Mouse (Mus musculus) midbrain, embryonic 13.5 days (tissue): Measurements from ENCODE around the gene Lrrc8b. TPM values are rescaled to one million over a fixed set of nuclear protein-coding genes. Genes with fewer than 3 reads are reported as not detected.

Source experiments
- ATAC-seq: fragments of 200-750 bp; cut with Nextera tagmentation; 2 replicates; pipeline ENCODE4 v1.8.0; 2017; ENCODE audit warnings: mild to moderate bottlenecking, moderate TSS enrichment, moderate library complexity
- H3K27ac ChIP-seq: fragments of 300-500 bp; sonication (generic); 2 replicates; pipeline ENCODE4 v1.5.1; 2015; ENCODE audit warnings: inconsistent platforms, mild to moderate bottlenecking, moderate library complexity
- H3K27me3 ChIP-seq: fragments of 300-500 bp; sonication (generic); 2 replicates; pipeline ENCODE4 v1.6.1; 2015; ENCODE audit warnings: mild to moderate bottlenecking, inconsistent platforms
- H3K36me3 ChIP-seq: fragments of 300-500 bp; sonication (generic); 2 replicates; pipeline ENCODE4 v1.6.1; 2015; ENCODE audit warnings: mild to moderate bottlenecking, inconsistent platforms
- H3K4me1 ChIP-seq: fragments of 300-500 bp; sonication (generic); replicated peaks from 2 replicates; pipeline ENCODE4 v1.6.1; 2015; ENCODE audit warnings: inconsistent platforms
- H3K4me2 ChIP-seq: fragments of 300-500 bp; sonication (generic); replicated peaks from 2 replicates; pipeline ENCODE4 v1.6.1; 2015; ENCODE audit warnings: moderate library complexity, mild to moderate bottlenecking, inconsistent platforms
- H3K4me3 ChIP-seq: fragments of 300-500 bp; sonication (generic); replicated peaks from 2 replicates; pipeline ENCODE4 v1.5.1; 2015; ENCODE audit warnings: mild to moderate bottlenecking, inconsistent platforms
- H3K9ac ChIP-seq: fragments of 300-500 bp; sonication (generic); replicated peaks from 2 replicates; pipeline ENCODE4 v1.6.1; 2015; ENCODE audit warnings: mild to moderate bottlenecking, inconsistent platforms
- H3K9me3 ChIP-seq: fragments of 300-500 bp; sonication (generic); 2 replicates; pipeline ENCODE4 v1.6.1; 2016; ENCODE audit warnings: mild to moderate bottlenecking, inconsistent platforms
- WGBS: fragments of 180-500 bp; shearing (Covaris S2); methylation state at CpG from one replicate; pipeline ENCODE4 v1.1.7; 2015; 5-methylcytosine and 5-hydroxymethylcytosine counted together
- polyA plus RNA-seq: library from polyadenylated mRNA; unstranded; fragments of >200 nt; fragmentation: Nextera tagmentation; extraction: Ambion mirVana; gene quantifications from 2 replicates; pipeline ENCODE4 v1.2.1, GENCODE M21; 2015

Gene Lrrc8b
- polyA plus RNA-seq, 1 experiment from 2014 or later, result 11.3 TPM

- no peak overlapping the region for H3K4me2 ChIP-seq
- H3K9ac ChIP-seq, result no peak overlapping the region
- H3K27me3 ChIP-seq, result no peaks in the 10 kb centered on the region
- ATAC-seq, result no peak
- peaks cover 3% of the 10 kb centered on the region for H3K9me3 ChIP-seq
- peaks cover 34% of the 10 kb centered on the region for H3K36me3 ChIP-seq
- 71% methylated on average over 7 of the region's 7 CpGs for WGBS
- H3K27ac ChIP-seq, result no peak overlapping the region
- H3K4me1 ChIP-seq, result peaks cover 7% of the 10 kb centered on the region; the same call in 1 of the 2 replicates
- H3K4me3 ChIP-seq, result no peak overlapping the region
These were observed 11.8 kb downstream of the Lrrc8b start for GRCm38 (mm10) chr5:105427326-105427725.

DNA sequence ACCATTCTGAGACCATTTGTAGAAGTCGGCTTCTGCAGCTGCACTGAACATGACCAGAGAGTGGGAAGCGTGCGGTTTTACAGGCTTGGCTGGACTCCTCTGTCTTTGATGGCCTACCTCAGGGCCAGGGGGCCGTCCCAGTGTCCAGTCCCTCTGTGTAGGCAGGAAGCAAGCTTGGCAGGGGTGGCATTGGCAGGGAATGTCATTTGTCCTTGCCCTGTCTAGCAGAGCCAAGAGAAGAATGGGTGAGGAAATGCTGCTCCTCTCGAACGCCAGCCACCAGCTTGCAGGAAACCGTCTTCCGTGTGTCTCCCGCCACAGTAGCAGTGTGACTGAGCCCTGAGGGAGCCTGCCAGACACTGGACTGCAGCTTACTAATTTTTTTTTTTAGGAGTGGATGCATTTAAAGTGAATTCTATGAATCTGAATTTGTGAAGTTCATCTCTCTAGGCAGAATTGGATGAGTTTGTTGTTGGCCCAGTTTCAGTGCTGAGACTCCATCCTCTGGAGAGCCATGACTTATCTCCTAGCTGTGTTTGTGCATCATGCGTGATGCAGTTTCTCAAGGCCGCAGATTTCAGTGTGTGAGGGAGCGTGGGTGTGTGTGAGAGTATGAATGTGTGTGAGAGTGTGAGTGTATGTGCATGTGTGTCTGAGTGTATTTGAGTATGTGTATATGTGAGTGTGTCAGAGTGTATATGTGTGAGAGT, 12.8 kb downstream of the Lrrc8b start:
- Histone ChIP-seq H3K27me3 (no peaks in the 10 kb centered on the region), H3K36me3 (peaks cover 34% of the 10 kb centered on the region), H3K4me1 (peaks cover 7% of the 10 kb centered on the region; the same call in 1 of the 2 replicates), H3K4me2 (no peak overlapping the region), H3K27ac (no peak overlapping the region), H3K9me3 (peaks cover 3% of the 10 kb centered on the region), H3K9ac (no peak overlapping the region), H3K4me3 (no peak overlapping the region)
- ATAC-seq, result no peak
- WGBS, result 82% methylated on average over 12 of the region's 12 CpGs

DNA sequence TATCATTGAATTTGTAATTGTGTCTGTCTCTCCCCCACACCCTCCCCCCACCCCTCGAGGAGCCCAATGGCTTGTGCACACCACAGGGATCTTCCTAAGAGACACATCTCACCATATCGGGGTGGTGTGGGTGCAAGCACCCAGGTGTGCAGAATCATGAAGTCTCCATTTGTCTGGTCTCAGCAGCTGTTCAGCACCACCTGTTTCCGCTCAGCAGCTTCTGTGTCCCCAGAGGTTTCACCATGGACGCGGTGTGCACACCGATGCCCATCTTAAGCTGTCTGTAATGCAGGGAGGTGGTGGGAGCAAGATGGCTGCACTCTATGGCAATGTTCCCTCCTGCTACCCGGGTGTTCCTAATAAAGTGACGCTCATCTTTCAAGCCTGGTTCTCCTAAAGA, 14.6 kb downstream of the Lrrc8b start:
- H3K27me3 ChIP-seq, result no peaks in the 10 kb centered on the region
- no peak overlapping the region for H3K4me3 ChIP-seq
- peaks cover 7% of the 10 kb centered on the region; the same call in 1 of the 2 replicates for H3K4me1 ChIP-seq
- 91% methylated on average over 8 of the region's 8 CpGs for WGBS
- H3K4me2 ChIP-seq, result no peak overlapping the region
- H3K27ac ChIP-seq, result no peak overlapping the region
- H3K9ac ChIP-seq, result no peak overlapping the region
- peaks cover 27% of the 10 kb centered on the region for H3K36me3 ChIP-seq
- no peak for ATAC-seq
- H3K9me3 ChIP-seq, result peaks cover 2% of the 10 kb centered on the region; the same call in 1 of the 2 replicates

GRCm38 (mm10) chr5:105439608-105440007, 24.0 kb downstream of the Lrrc8b start:
- Histone ChIP-seq H3K9me3 (no peaks in the 10 kb centered on the region), H3K27me3 (no peaks in the 10 kb centered on the region), H3K4me3 (no peak overlapping the region), H3K4me1 (no peaks in the 10 kb centered on the region), H3K27ac (no peak overlapping the region), H3K4me2 (no peak overlapping the region), H3K9ac (no peak overlapping the region), H3K36me3 (no peaks in the 10 kb centered on the region)
- WGBS, result 92% methylated on average over 5 of the region's 5 CpGs
- ATAC-seq, result no peak

- Histone ChIP-seq H3K9ac (no peak overlapping the region), H3K27ac (no peak overlapping the region), H3K4me1 (no peaks in the 10 kb centered on the region), H3K4me3 (no peak overlapping the region), H3K4me2 (no peak overlapping the region), H3K27me3 (no peaks in the 10 kb centered on the region), H3K9me3 (no peaks in the 10 kb centered on the region), H3K36me3 (no peaks in the 10 kb centered on the region)
- no peak for ATAC-seq
- 74% methylated on average over 9 of the region's 9 CpGs for WGBS
These were observed 25.5 kb downstream of the Lrrc8b start for GRCm38 (mm10) chr5:105440992-105441535.

GRCm38 (mm10) chr5:105442212-105443000, 26.8 kb downstream of the Lrrc8b start:
- whole genome bisulfite sequencing, result 90% methylated on average over 5 of the region's 5 CpGs
- no peak for ATAC-seq
- no peaks in the 10 kb centered on the region for H3K27me3 ChIP-seq

GRCm38 (mm10) chr5:105443057-105443815, 27.7 kb downstream of the Lrrc8b start:
- Histone ChIP-seq H3K36me3 (no peaks in the 10 kb centered on the region), H3K4me3 (no peak overlapping the region), H3K27me3 (no peaks in the 10 kb centered on the region), H3K9me3 (no peaks in the 10 kb centered on the region), H3K9ac (no peak overlapping the region), H3K4me2 (no peak overlapping the region), H3K4me1 (no peaks in the 10 kb centered on the region), H3K27ac (no peak overlapping the region)
- ATAC-seq, result no peak
- 69% methylated on average over 11 of the region's 11 CpGs for WGBS

More at GRCm38 (mm10) chr5:105442212-105443000, 26.8 kb downstream of the Lrrc8b start:
- H3K4me2 ChIP-seq, result no peak overlapping the region
- no peak overlapping the region for H3K27ac ChIP-seq
- H3K36me3 ChIP-seq, result no peaks in the 10 kb centered on the region
- no peak overlapping the region for H3K4me3 ChIP-seq
- no peaks in the 10 kb centered on the region for H3K9me3 ChIP-seq
- no peaks in the 10 kb centered on the region for H3K4me1 ChIP-seq
- no peak overlapping the region for H3K9ac ChIP-seq

GRCm38 (mm10) chr5:105445686-105446085, 30.1 kb downstream of the Lrrc8b start:
- no peaks in the 10 kb centered on the region for H3K27me3 ChIP-seq
- no peak overlapping the region for H3K9ac ChIP-seq
- WGBS, result 81% methylated on average over 6 of the region's 6 CpGs
- no peak overlapping the region for H3K4me2 ChIP-seq
- H3K4me1 ChIP-seq, result no peaks in the 10 kb centered on the region
- H3K27ac ChIP-seq, result no peak overlapping the region
- H3K36me3 ChIP-seq, result no peaks in the 10 kb centered on the region
- H3K9me3 ChIP-seq, result no peaks in the 10 kb centered on the region
- ATAC-seq, result no peak
- H3K4me3 ChIP-seq, result no peak overlapping the region

DNA sequence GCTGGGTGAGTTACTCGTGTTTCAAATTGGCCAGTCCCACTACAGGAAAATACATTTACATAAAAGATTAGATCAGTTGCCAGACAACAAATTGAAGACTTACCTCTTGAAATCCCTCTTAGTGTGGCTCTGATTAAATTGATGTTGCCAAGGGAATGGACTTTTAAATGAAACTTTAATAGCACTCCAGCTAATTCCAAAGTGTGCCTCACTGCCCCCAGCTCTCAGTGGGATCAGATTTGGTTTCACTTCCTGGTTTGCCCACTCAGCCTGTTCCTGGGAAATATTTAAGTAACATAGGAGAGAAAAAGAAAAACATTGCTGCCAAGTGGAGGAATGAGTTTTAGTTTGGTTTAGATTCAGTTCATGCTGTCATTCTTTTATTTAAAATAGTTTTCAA, 38.5 kb downstream of the Lrrc8b start:
- ATAC-seq, result no peak
- Histone ChIP-seq H3K9me3 (no peaks in the 10 kb centered on the region), H3K27me3 (no peaks in the 10 kb centered on the region), H3K4me1 (0 out of 2 replicates have a peak, but pooled peaks cover 9% of the 10 kb centered on the region), H3K4me3 (no peak overlapping the region), H3K4me2 (no peak overlapping the region), H3K36me3 (no peaks in the 10 kb centered on the region), H3K9ac (no peak overlapping the region), H3K27ac (no peak overlapping the region)
- WGBS, result 35% methylated on average over 1 of the region's 1 CpGs

DNA sequence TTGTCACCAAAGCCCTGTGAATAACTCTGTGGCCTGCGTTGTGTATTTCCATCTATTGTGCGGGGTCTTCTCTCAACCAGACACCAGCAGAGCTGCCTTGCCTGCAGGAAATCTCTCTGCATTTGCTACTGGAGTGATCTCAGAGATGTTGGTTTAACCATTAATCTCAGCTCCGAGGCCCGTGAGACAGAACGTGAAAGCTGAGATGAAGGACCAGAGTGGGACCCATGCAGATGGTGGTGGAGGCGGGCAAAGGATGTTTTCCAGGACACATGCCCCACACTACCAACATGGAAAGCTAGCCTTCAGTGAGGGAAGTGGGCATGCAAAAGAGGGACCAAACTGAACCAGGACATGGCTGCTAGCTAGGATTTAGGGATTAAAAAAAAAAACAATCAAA, 43.5 kb downstream of the Lrrc8b start:
- no peak overlapping the region for H3K4me3 ChIP-seq
- H3K27ac ChIP-seq, result no peak overlapping the region
- H3K27me3 ChIP-seq, result no peaks in the 10 kb centered on the region
- H3K4me2 ChIP-seq, result no peak overlapping the region
- WGBS, result 91% methylated on average over 6 of the region's 6 CpGs
- 0 out of 2 replicates have a peak, but pooled peaks cover 1% of the 10 kb centered on the region for H3K36me3 ChIP-seq
- no peak overlapping the region for H3K9ac ChIP-seq
- no peaks in the 10 kb centered on the region for H3K9me3 ChIP-seq
- no peak for ATAC-seq
- H3K4me1 ChIP-seq, result 0 out of 2 replicates have a peak, but pooled peaks cover 9% of the 10 kb centered on the region

DNA sequence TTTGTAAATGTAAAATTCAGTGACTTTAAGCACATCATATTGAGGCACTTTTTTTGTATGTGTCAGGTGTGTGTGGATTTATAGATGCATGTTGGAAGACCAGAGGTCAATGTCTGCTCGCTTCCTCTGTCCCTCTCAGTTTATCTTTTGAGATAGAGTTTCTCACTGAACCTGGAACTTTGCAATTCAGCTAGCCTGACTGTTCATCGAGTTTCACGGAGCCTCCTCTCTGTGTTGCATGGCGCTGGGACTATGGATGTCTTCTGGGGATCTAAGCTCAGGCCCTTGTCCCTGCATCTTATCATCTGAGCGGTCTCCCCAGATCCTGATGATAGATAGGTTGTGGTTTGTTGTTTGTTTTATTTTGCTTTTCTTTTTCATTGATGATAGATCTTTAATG, 45.0 kb downstream of the Lrrc8b start:
- no peak overlapping the region for H3K4me3 ChIP-seq
- H3K36me3 ChIP-seq, result 0 out of 2 replicates have a peak, but pooled peaks cover 4% of the 10 kb centered on the region
- no peak for ATAC-seq
- H3K27me3 ChIP-seq, result no peaks in the 10 kb centered on the region
- WGBS, result 94% methylated on average over 5 of the region's 5 CpGs
- H3K9ac ChIP-seq, result no peak overlapping the region
- no peak overlapping the region for H3K4me2 ChIP-seq
- no peak overlapping the region for H3K27ac ChIP-seq
- H3K4me1 ChIP-seq, result 0 out of 2 replicates have a peak, but pooled peaks cover 9% of the 10 kb centered on the region
- no peaks in the 10 kb centered on the region for H3K9me3 ChIP-seq
